Mouse (Mus musculus): ENCODE data around the gene Inpp4b. TPM values are rescaled to one million over a fixed set of nuclear protein-coding genes. Genes with fewer than 3 reads are reported as not detected.

The Inpp4b gene
- total and polyA plus RNA-seq, 3 experiments: 7.3 to 73.4 (median 68.9) TPM

- Histone ChIP-seq H3K36me3 (ENCODE audit: control insufficient read depth, insufficient read depth, low read length) (no peaks in the 10 kb centered on the region), H3K79me2 (replicated peaks; ENCODE audit: control insufficient read depth, insufficient read depth, low read length) (no peaks in the 10 kb centered on the region), H3K4me3 (no peak overlapping the region), H3K4me1 (ENCODE audit: control insufficient read depth, insufficient read depth, low read length) (no peaks in the 10 kb centered on the region), H3K27me3 (ENCODE audit: control insufficient read depth, insufficient read depth, low read length) (no peaks in the 10 kb centered on the region), H3K27ac (no peak overlapping the region), H3K9ac (ENCODE audit: low read depth, low read length) (no peak overlapping the region)
- intact Hi-C loops (cut with DNase I): no loop called here
- 76% methylated on average over 5 of the region's 5 CpGs for WGBS
- TF ChIP-seq CTCF (IDR thresholded peaks at IDR 0.05) (no peak), EP300 (IDR thresholded peaks at IDR 0.05; ENCODE audit: insufficient read depth, low read depth, low read length) (no peak), POLR2A (IDR thresholded peaks at IDR 0.05; ENCODE audit: insufficient read depth, low read depth, low read length) (no peak)
- DNase-seq: no peak
Observed at GRCm38 (mm10) chr8:81370607-81371006, 28.3 kb downstream of the Inpp4b start.

- TF ChIP-seq CTCF (IDR thresholded peaks at IDR 0.05): no peak
- no peak for TF ChIP-seq EP300 (IDR thresholded peaks at IDR 0.05; ENCODE audit: insufficient read depth, low read depth, low read length)
- TF ChIP-seq POLR2A (IDR thresholded peaks at IDR 0.05; ENCODE audit: insufficient read depth, low read depth, low read length): no peak
- Histone ChIP-seq H3K4me1 (ENCODE audit: control insufficient read depth, insufficient read depth, low read length) (no peaks in the 10 kb centered on the region), H3K9ac (ENCODE audit: low read depth, low read length) (no peak overlapping the region), H3K36me3 (ENCODE audit: control insufficient read depth, insufficient read depth, low read length) (no peaks in the 10 kb centered on the region), H3K27me3 (ENCODE audit: control insufficient read depth, insufficient read depth, low read length) (no peaks in the 10 kb centered on the region), H3K27ac (no peak overlapping the region), H3K79me2 (replicated peaks; ENCODE audit: control insufficient read depth, insufficient read depth, low read length) (no peaks in the 10 kb centered on the region), H3K4me3 (no peak overlapping the region)
- intact Hi-C loops (cut with DNase I): no loop called here
- no peak for DNase-seq
- WGBS: 73% methylated on average over 4 of the region's 4 CpGs
Observed at GRCm38 (mm10) chr8:81371844-81372243, 29.5 kb downstream of the Inpp4b start.

- Histone ChIP-seq H3K4me1 (ENCODE audit: control insufficient read depth, insufficient read depth, low read length) (no peaks in the 10 kb centered on the region), H3K9ac (ENCODE audit: low read depth, low read length) (no peak overlapping the region), H3K27me3 (ENCODE audit: control insufficient read depth, insufficient read depth, low read length) (no peaks in the 10 kb centered on the region), H3K36me3 (ENCODE audit: control insufficient read depth, insufficient read depth, low read length) (no peaks in the 10 kb centered on the region), H3K27ac (no peak overlapping the region), H3K79me2 (replicated peaks; ENCODE audit: control insufficient read depth, insufficient read depth, low read length) (no peaks in the 10 kb centered on the region), H3K4me3 (no peak overlapping the region)
- TF ChIP-seq POLR2A (IDR thresholded peaks at IDR 0.05; ENCODE audit: insufficient read depth, low read depth, low read length) (no peak), CTCF (IDR thresholded peaks at IDR 0.05) (no peak), EP300 (IDR thresholded peaks at IDR 0.05; ENCODE audit: insufficient read depth, low read depth, low read length) (no peak)
- DNase-seq: no peak
- intact Hi-C loops (cut with DNase I): no loop called here
- WGBS: 73% methylated on average over 4 of the region's 4 CpGs
Observed at GRCm38 (mm10) chr8:81374877-81375475, 32.6 kb downstream of the Inpp4b start.

- H3K36me3 ChIP-seq (ENCODE audit: control insufficient read depth, insufficient read depth, low read length): no peaks in the 10 kb centered on the region
- DNase-seq: no peak
- intact Hi-C loops (cut with DNase I): no loop called here
- no peak overlapping the region for H3K27ac ChIP-seq
- 90% methylated on average over 6 of the region's 6 CpGs for WGBS
- no peaks in the 10 kb centered on the region for H3K79me2 ChIP-seq (replicated peaks; ENCODE audit: control insufficient read depth, insufficient read depth, low read length)
- TF ChIP-seq CTCF (IDR thresholded peaks at IDR 0.05): no peak
- no peak overlapping the region for H3K9ac ChIP-seq (ENCODE audit: low read depth, low read length)
- no peaks in the 10 kb centered on the region for H3K4me1 ChIP-seq (ENCODE audit: control insufficient read depth, insufficient read depth, low read length)
- no peaks in the 10 kb centered on the region for H3K27me3 ChIP-seq (ENCODE audit: control insufficient read depth, insufficient read depth, low read length)
- H3K4me3 ChIP-seq: no peak overlapping the region
Observed at GRCm38 (mm10) chr8:81388953-81389352, 46.6 kb downstream of the Inpp4b start.

GRCm38 (mm10) chr8:81399071-81399470 lies 56.7 kb downstream of the Inpp4b start:
- Histone ChIP-seq H3K9ac (ENCODE audit: low read depth, low read length) (no peak overlapping the region), H3K27ac (no peak overlapping the region), H3K36me3 (ENCODE audit: control insufficient read depth, insufficient read depth, low read length) (no peaks in the 10 kb centered on the region), H3K79me2 (replicated peaks; ENCODE audit: control insufficient read depth, insufficient read depth, low read length) (no peaks in the 10 kb centered on the region), H3K4me1 (ENCODE audit: control insufficient read depth, insufficient read depth, low read length) (no peaks in the 10 kb centered on the region), H3K4me3 (no peak overlapping the region), H3K27me3 (ENCODE audit: control insufficient read depth, insufficient read depth, low read length) (no peaks in the 10 kb centered on the region)
- intact Hi-C loops (cut with DNase I): no loop called here
- no peak for DNase-seq
- no peak for TF ChIP-seq EP300 (IDR thresholded peaks at IDR 0.05; ENCODE audit: insufficient read depth, low read depth, low read length)
- no peak for TF ChIP-seq CTCF (IDR thresholded peaks at IDR 0.05)
- TF ChIP-seq POLR2A (IDR thresholded peaks at IDR 0.05; ENCODE audit: insufficient read depth, low read depth, low read length): no peak

- Histone ChIP-seq H3K27me3 (ENCODE audit: control insufficient read depth, insufficient read depth, low read length) (no peaks in the 10 kb centered on the region), H3K4me3 (no peak overlapping the region), H3K9ac (ENCODE audit: low read depth, low read length) (no peak overlapping the region), H3K36me3 (ENCODE audit: control insufficient read depth, insufficient read depth, low read length) (no peaks in the 10 kb centered on the region), H3K4me1 (ENCODE audit: control insufficient read depth, insufficient read depth, low read length) (no peaks in the 10 kb centered on the region), H3K79me2 (replicated peaks; ENCODE audit: control insufficient read depth, insufficient read depth, low read length) (no peaks in the 10 kb centered on the region), H3K27ac (no peak overlapping the region)
- TF ChIP-seq EP300 (IDR thresholded peaks at IDR 0.05; ENCODE audit: insufficient read depth, low read depth, low read length): no peak
- TF ChIP-seq CTCF (IDR thresholded peaks at IDR 0.05): no peak
- no peak for TF ChIP-seq POLR2A (IDR thresholded peaks at IDR 0.05; ENCODE audit: insufficient read depth, low read depth, low read length)
- DNase-seq: no peak
- WGBS: 71% methylated on average over 4 of the region's 4 CpGs
- intact Hi-C loops (cut with DNase I): no loop called here
Observed at GRCm38 (mm10) chr8:81399501-81399900, 57.1 kb downstream of the Inpp4b start.
